24 mouse cellular contexts compared by ENCODE assay signal in the genomic region with DNA sequence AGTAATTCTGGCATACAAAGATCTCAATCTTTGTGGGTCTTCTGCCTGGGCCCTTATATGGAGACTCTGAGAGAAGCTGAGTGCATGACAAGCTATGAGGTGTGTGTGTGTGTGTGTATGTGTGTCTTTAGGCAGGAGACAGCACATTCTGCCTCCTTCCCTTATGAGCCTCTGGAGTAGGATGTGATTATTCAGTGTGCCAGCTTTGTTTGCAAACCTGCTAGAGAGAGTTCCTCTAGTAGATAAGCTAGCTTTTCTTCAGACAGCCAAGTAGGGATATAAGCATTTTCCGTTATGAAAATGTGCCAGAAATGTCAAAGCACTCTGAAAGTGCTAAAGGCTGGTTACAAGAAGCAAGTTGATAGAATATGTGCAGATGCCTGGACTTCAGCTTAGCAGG.
DNase-seq lines count a peak whose midpoint lies in the region; ATAC-seq and TF ChIP-seq lines count a peak whose summit lies in the region.
"Had no signal": no experiment of that assay in that cellular context is flagged by ENCODE, and none has a peak within 500 bp of the region (broad histone marks: within the 10 kb centered on the region; RNA-seq: fewer than 3 reads in every experiment).

No protein-coding gene starts in this region.

- peak; percentile 39 for DNase-seq in forebrain, embryonic 14.5 days (ENCODE audit: low spot score)
- no peak for DNase-seq in frontal cortex, postnatal 10 days (ENCODE audit: low spot score in 2 of 2)
- DNase-seq in lung, embryonic 14.5 days, result peak; percentile 53
- no peak for DNase-seq in lung, postnatal 36 days
- DNase-seq in heart, adult 8-10 months (ENCODE audit: low spot score), result no peak
- DNase-seq: adrenal gland, adult 8-10 months; adrenal gland, postnatal 14 days; adrenal gland, postnatal 36 days; B cell, adult 2 months; cerebellum, adult 11-12 months; cerebellum, adult 2 months; cerebellum, adult 9-10 months; cerebellum, postnatal 10 days; cerebellum, postnatal 25 days had no signal

- ATAC-seq in forebrain, embryonic 14.5 days, result no peak; the same call in 1 of the 2 replicates
- ATAC-seq in forebrain, embryonic 15.5 days (replicated peaks), result no peak
- peak; percentile 81 for ATAC-seq in frontal cortex, adult (ENCODE audit: low TSS enrichment)
- no peak for ATAC-seq in lung, embryonic 14.5 days (ENCODE audit: insufficient read depth)
- ATAC-seq: activated CD4-positive, CD25-positive, alpha-beta regulatory T cell, adult 4 months; CD4-positive, CD25-positive, alpha-beta regulatory T cell, adult 4 months; forebrain, embryonic 16.5 days; Patski had no signal

- H3K27ac ChIP-seq in forebrain, embryonic 14.5 days (ENCODE audit: low read depth, low read length), result no peak overlapping the region
- no peak overlapping the region for H3K27ac ChIP-seq in forebrain, embryonic 15.5 days (replicated peaks)
- H3K27ac ChIP-seq in lung, embryonic 14.5 days (ENCODE audit: low read depth), result no peak overlapping the region
- H3K27ac ChIP-seq: embryonic facial prominence, embryonic 10.5 days; embryonic facial prominence, embryonic 12.5 days had no signal

- H3K9ac ChIP-seq in forebrain, embryonic 14.5 days (ENCODE audit: low read length), result no peak overlapping the region
- H3K9ac ChIP-seq in forebrain, embryonic 15.5 days (replicated peaks), result no peak overlapping the region
- H3K9ac ChIP-seq in lung, embryonic 14.5 days, result no peak overlapping the region
- H3K9ac ChIP-seq: embryonic facial prominence, embryonic 12.5 days had no signal

- no peaks in the 10 kb centered on the region for H3K36me3 ChIP-seq in forebrain, embryonic 14.5 days (ENCODE audit: control insufficient read depth, insufficient read depth, low read length)
- no peaks in the 10 kb centered on the region for H3K36me3 ChIP-seq in forebrain, embryonic 15.5 days
- H3K36me3 ChIP-seq in lung, embryonic 14.5 days (ENCODE audit: insufficient read depth), result no peaks in the 10 kb centered on the region
- H3K36me3 ChIP-seq: embryonic facial prominence, embryonic 10.5 days; embryonic facial prominence, embryonic 12.5 days; G1E had no signal

- H3K4me3 ChIP-seq in forebrain, embryonic 14.5 days (ENCODE audit: low read depth, low read length), result no peak overlapping the region
- H3K4me3 ChIP-seq in forebrain, embryonic 15.5 days, result no peak overlapping the region
- H3K4me3 ChIP-seq in lung, embryonic 14.5 days (ENCODE audit: low read depth, low read length), result no peak overlapping the region
- H3K4me3 ChIP-seq: embryonic facial prominence, embryonic 10.5 days; embryonic facial prominence, embryonic 12.5 days had no signal

- no peak for TF ChIP-seq CTCF in lung, embryonic 14.5 days (IDR thresholded peaks at IDR 0.05; ENCODE audit: low read depth)

- H3K27me3 ChIP-seq in forebrain, embryonic 14.5 days (replicated peaks; ENCODE audit: control insufficient read depth, insufficient read depth, low read length), result no peaks in the 10 kb centered on the region
- no peaks in the 10 kb centered on the region for H3K27me3 ChIP-seq in forebrain, embryonic 15.5 days
- no peaks in the 10 kb centered on the region for H3K27me3 ChIP-seq in lung, embryonic 14.5 days (ENCODE audit: insufficient read depth, low read length)
- H3K27me3 ChIP-seq: CH12.LX; embryonic facial prominence, embryonic 12.5 days; Patski had no signal

- no peak overlapping the region for H3K4me2 ChIP-seq in forebrain, embryonic 14.5 days (ENCODE audit: low read length)
- H3K4me2 ChIP-seq in forebrain, embryonic 15.5 days (replicated peaks), result no peak overlapping the region
- H3K4me2 ChIP-seq in lung, embryonic 14.5 days, result no peak overlapping the region
- H3K4me2 ChIP-seq: embryonic facial prominence, embryonic 12.5 days had no signal

- 78% methylated on average over 1 of the region's 1 CpGs for WGBS in forebrain, embryonic 14.5 days
- WGBS in forebrain, embryonic 15.5 days, result 51% methylated on average over 1 of the region's 1 CpGs
- 17% methylated on average over 1 of the region's 1 CpGs for WGBS in lung, embryonic 14.5 days

- H3K4me1 ChIP-seq in forebrain, embryonic 14.5 days (ENCODE audit: control insufficient read depth, insufficient read depth, low read length), result peaks cover 6% of the 10 kb centered on the region
- peaks cover 12% of the 10 kb centered on the region for H3K4me1 ChIP-seq in forebrain, embryonic 15.5 days
- H3K4me1 ChIP-seq in lung, embryonic 14.5 days (ENCODE audit: insufficient read depth), result no peaks in the 10 kb centered on the region
- H3K4me1 ChIP-seq: embryonic facial prominence, embryonic 10.5 days; embryonic facial prominence, embryonic 12.5 days had no signal

- no peaks in the 10 kb centered on the region for H3K9me3 ChIP-seq in forebrain, embryonic 14.5 days (replicated peaks; ENCODE audit: control insufficient read depth, low read length)
- H3K9me3 ChIP-seq in forebrain, embryonic 15.5 days, result no peaks in the 10 kb centered on the region
- H3K9me3 ChIP-seq in lung, embryonic 14.5 days (ENCODE audit: low read depth, low read length), result no peaks in the 10 kb centered on the region
- H3K9me3 ChIP-seq: embryonic facial prominence, embryonic 10.5 days; embryonic facial prominence, embryonic 12.5 days had no signal

Comparison
In these comparisons a context has a peak if more than half of its experiments do, and no peak if none do; other contexts are left out.
1. DNase-seq: peak in forebrain, embryonic 14.5 days (single experiment) and lung, embryonic 14.5 days (single experiment); none in frontal cortex, postnatal 10 days (0 of 2), lung, postnatal 36 days (single experiment) and heart, adult 8-10 months (single experiment).